9 mouse cellular contexts compared by ENCODE assay signal in genomic region chr2:152048003-152048980, GRCm38 (mm10). TPM values are rescaled to one million over a fixed set of nuclear protein-coding genes. Genes with fewer than 3 reads are reported as not detected.
DNase-seq lines count a peak whose midpoint lies in the region; ATAC-seq and TF ChIP-seq lines count a peak whose summit lies in the region.
"Had no signal": no experiment of that assay in that cellular context is flagged by ENCODE, and none has a peak within 500 bp of the region (broad histone marks: within the 10 kb centered on the region; RNA-seq: fewer than 3 reads in every experiment).

No protein-coding gene starts in this region.

- peaks cover 88% of the 10 kb centered on the region for H3K27me3 ChIP-seq in heart, embryonic 15.5 days
- no peaks in the 10 kb centered on the region for H3K27me3 ChIP-seq in forebrain, embryonic 15.5 days
- peaks cover 42% of the 10 kb centered on the region for H3K27me3 ChIP-seq in liver, embryonic 14.5 days (ENCODE audit: control insufficient read depth, insufficient read depth, low read length)

- ATAC-seq in heart, embryonic 15.5 days (replicated peaks; ENCODE audit: insufficient number of reproducible peaks, insufficient read depth, low FRiP score, low read depth), result no peak
- peak; percentile 66 for ATAC-seq in forebrain, embryonic 15.5 days (replicated peaks)
- ATAC-seq in liver, embryonic 14.5 days (ENCODE audit: insufficient read depth), result no peak
- no peak for ATAC-seq in inflammation-experienced regulatory T-cells, adult 6 months

- H3K4me2 ChIP-seq in heart, embryonic 15.5 days, result peak overlapping the region; percentile 97
- peak overlapping the region; percentile 95 for H3K4me2 ChIP-seq in forebrain, embryonic 15.5 days (replicated peaks)
- H3K4me2 ChIP-seq in liver, embryonic 14.5 days (ENCODE audit: low read depth), result peak overlapping the region; percentile 52

- peaks cover 28% of the 10 kb centered on the region for H3K4me1 ChIP-seq in heart, embryonic 15.5 days (replicated peaks)
- peaks cover 58% of the 10 kb centered on the region for H3K4me1 ChIP-seq in forebrain, embryonic 15.5 days
- H3K4me1 ChIP-seq in liver, embryonic 14.5 days (replicated peaks; ENCODE audit: control insufficient read depth in 2 of 2, insufficient read depth in 2 of 2, low read length in 1 of 2), result no peaks in the 10 kb centered on the region

- H3K27ac ChIP-seq in heart, embryonic 15.5 days, result no peak overlapping the region
- peak overlapping the region; percentile 98 for H3K27ac ChIP-seq in forebrain, embryonic 15.5 days (replicated peaks)
- H3K27ac ChIP-seq in liver, embryonic 14.5 days, result no peak overlapping the region

- no peak for TF ChIP-seq EP300 in liver, embryonic 14.5 days (IDR thresholded peaks at IDR 0.05; ENCODE audit: low read depth)

- 1% methylated on average over 80 of the region's 82 CpGs for WGBS in heart, embryonic 15.5 days
- WGBS in forebrain, embryonic 15.5 days, result under 1% methylated on average over 76 of the region's 82 CpGs
- under 1% methylated on average over 66 of the region's 82 CpGs for WGBS in liver, embryonic 14.5 days (ENCODE audit: insufficient replicate concordance)

- peak overlapping the region; percentile 47 for H3K9ac ChIP-seq in heart, embryonic 15.5 days
- H3K9ac ChIP-seq in forebrain, embryonic 15.5 days (replicated peaks), result peak overlapping the region; percentile 75
- H3K9ac ChIP-seq in liver, embryonic 14.5 days (replicated peaks), result no peak overlapping the region

- DNase-seq in heart, adult 8-10 months (ENCODE audit: low spot score), result no peak
- peak; percentile 56 for DNase-seq in R1 (ENCODE audit: low read depth, low spot score)
- no peak for DNase-seq in liver, embryonic 14.5 days (ENCODE audit: low read depth in 3 of 3, low spot score in 3 of 3)
- DNase-seq in yolk sac, embryonic 10.5 days (ENCODE audit: low spot score), result peak; percentile 14
- DNase-seq in frontal cortex, postnatal 25 days (ENCODE audit: low spot score in 2 of 2), result no peak

- no peak for TF ChIP-seq CTCF in liver, embryonic 14.5 days (IDR thresholded peaks at IDR 0.05; ENCODE audit: low read depth)

- no peaks in the 10 kb centered on the region for H3K9me3 ChIP-seq in heart, embryonic 15.5 days (replicated peaks)
- no peaks in the 10 kb centered on the region for H3K9me3 ChIP-seq in forebrain, embryonic 15.5 days
- no peaks in the 10 kb centered on the region for H3K9me3 ChIP-seq in liver, embryonic 14.5 days (ENCODE audit: control insufficient read depth, low read length)

- peak overlapping the region; percentile 55 for H3K4me3 ChIP-seq in heart, embryonic 15.5 days
- peak overlapping the region; percentile 48 for H3K4me3 ChIP-seq in forebrain, embryonic 15.5 days
- peak overlapping the region in 1 of 2 experiments; percentile 34; a peak in 2 of 4 replicates for H3K4me3 ChIP-seq in liver, embryonic 14.5 days (ENCODE audit: insufficient read depth in 1 of 2, low read depth in 2 of 2, low read length in 2 of 2)

- H3K36me3 ChIP-seq in heart, embryonic 15.5 days, result no peaks in the 10 kb centered on the region
- no peaks in the 10 kb centered on the region for H3K36me3 ChIP-seq in forebrain, embryonic 15.5 days
- H3K36me3 ChIP-seq in liver, embryonic 14.5 days (replicated peaks; ENCODE audit: control insufficient read depth, insufficient read depth, low read depth), result no peaks in the 10 kb centered on the region

RNA-seq across cellular contexts. Expression of gene Scrt2, which starts 33.0 kb away (rescaled TPM):
- polyA plus RNA-seq in heart, embryonic 15.5 days (2015; fragmentation: Nextera tagmentation; extraction: Ambion mirVana), result 0.04 TPM in 1 of 2 replicates, not detected in the other
- total RNA-seq in heart, adult 8-10 months (2022), result not detected
- 20.9 and 22.9 TPM in 2 replicates for polyA plus RNA-seq in forebrain, embryonic 15.5 days (2015; fragmentation: Nextera tagmentation; extraction: Ambion mirVana)
- polyA plus RNA-seq in liver, embryonic 14.5 days (2012; rRNA removed), result 0.01 and 0.08 TPM in 2 replicates
- not detected in 2 replicates for polyA plus RNA-seq in liver, embryonic 14.5 days (2014; fragmentation: Nextera tagmentation; extraction: Ambion mirVana)
- not detected for polyA plus RNA-seq in inflammation-experienced regulatory T-cells, adult 6 months (2017; shearing (Covaris generic))
- total RNA-seq: liver, adult 2 months had no signal
- polyA plus RNA-seq: liver, adult 2 months had no signal

RNA-seq across cellular contexts. Expression of gene Slc52a3, which starts 52.0 kb away (rescaled TPM):
- polyA plus RNA-seq in heart, embryonic 15.5 days (2015; fragmentation: Nextera tagmentation; extraction: Ambion mirVana), result 0.40 and 0.87 TPM in 2 replicates
- 1 to 10 TPM; 1.2 to 4.2 (median 2.3) TPM for total RNA-seq in heart, adult 8-10 months (2022)
- 0.84 and 1.3 TPM in 2 replicates for polyA plus RNA-seq in forebrain, embryonic 15.5 days (2015; fragmentation: Nextera tagmentation; extraction: Ambion mirVana)
- polyA plus RNA-seq in liver, embryonic 14.5 days (2012; rRNA removed), result 0.73 and 0.97 TPM in 2 replicates
- polyA plus RNA-seq in liver, embryonic 14.5 days (2014; fragmentation: Nextera tagmentation; extraction: Ambion mirVana), result 0.74 and 1.1 TPM in 2 replicates
- polyA plus RNA-seq in inflammation-experienced regulatory T-cells, adult 6 months (2017; shearing (Covaris generic)), result 10 to 100 TPM in 1 of 3 experiments, 1 to 10 TPM in 2; 5.3 to 16.5 (median 8.9) TPM

RNA-seq across cellular contexts. Expression of gene Srxn1, which starts 57.0 kb away (rescaled TPM):
- 5.3 and 10.3 TPM in 2 replicates for polyA plus RNA-seq in heart, embryonic 15.5 days (2015; fragmentation: Nextera tagmentation; extraction: Ambion mirVana)
- total RNA-seq in heart, adult 8-10 months (2022), result 10 to 100 TPM; 19.5 to 33.1 (median 28.9) TPM
- polyA plus RNA-seq in forebrain, embryonic 15.5 days (2015; fragmentation: Nextera tagmentation; extraction: Ambion mirVana), result 11.1 and 13.0 TPM in 2 replicates
- polyA plus RNA-seq in liver, embryonic 14.5 days (2012; rRNA removed), result 11.0 and 13.3 TPM in 2 replicates
- polyA plus RNA-seq in liver, embryonic 14.5 days (2014; fragmentation: Nextera tagmentation; extraction: Ambion mirVana), result 10.6 and 13.5 TPM in 2 replicates
- polyA plus RNA-seq in inflammation-experienced regulatory T-cells, adult 6 months (2017; shearing (Covaris generic)), result 1 to 10 TPM; 2.5 to 8.0 (median 3.3) TPM

Comparison
In these comparisons a context has a peak if more than half of its experiments do, and no peak if none do; other contexts are left out.
1. DNase-seq: peak in R1 (single experiment) and yolk sac, embryonic 10.5 days (single experiment); none in heart, adult 8-10 months (single experiment), liver, embryonic 14.5 days (0 of 3) and frontal cortex, postnatal 25 days (0 of 2).
2. RNA of gene Scrt2, which starts 33.0 kb away (polyA plus RNA-seq): 20.9 to 22.9 TPM in forebrain, embryonic 15.5 days; 0.04 TPM in heart, embryonic 15.5 days, 0.01 to 0.08 TPM in liver, embryonic 14.5 days and not detected in inflammation-experienced regulatory T-cells, adult 6 months; every median in the first group is over 10 times any median in the second.
3. Peak in every context shown above with its lines, with median percentiles within 50 percentile points of each other: H3K4me2 ChIP-seq.